Mouse (Mus musculus) heart, adult 2 months (tissue): Measurements from ENCODE around the gene Cenpj. TPM values are rescaled to one million over a fixed set of nuclear protein-coding genes. Genes with fewer than 3 reads are reported as not detected.

ENCODE experiments used
- DNase-seq, 2 experiments: peaks; one replicate each; pipeline ENCODE4 v3.0.0; 2021
- H3K27ac ChIP-seq: fragments of 200-600 bp; 2 replicates; pipeline ENCODE4 v1.8.1; 2022
- H3K27me3 ChIP-seq: fragments of 200-500 bp; 2 replicates; pipeline ENCODE4 v1.6.1; 2012; ENCODE audit warnings: mild to moderate bottlenecking, low read length, inconsistent platforms, mixed read lengths; ENCODE audit not compliant: control insufficient read depth, insufficient read depth
- H3K36me3 ChIP-seq: fragments of 200-500 bp; 2 replicates; pipeline ENCODE4 v1.6.1; 2012; ENCODE audit warnings: low read length, inconsistent platforms; ENCODE audit not compliant: control insufficient read depth, insufficient read depth
- H3K4me1 ChIP-seq: fragments of 200-500 bp; 2 replicates; pipeline ENCODE4 v1.6.1; 2011; ENCODE audit warnings: low read length; ENCODE audit not compliant: control insufficient read depth, insufficient read depth
- H3K4me3 ChIP-seq: fragments of 200-600 bp; 2 replicates; pipeline ENCODE4 v1.8.1; 2022
- H3K79me2 ChIP-seq: fragments of 200-500 bp; replicated peaks from 2 replicates; pipeline ENCODE4 v1.6.1; 2012; ENCODE audit warnings: mild to moderate bottlenecking, inconsistent platforms, low read length, moderate library complexity, mixed read lengths; ENCODE audit not compliant: control insufficient read depth, insufficient read depth
- H3K9ac ChIP-seq: fragments of 200-500 bp; 2 replicates; pipeline ENCODE4 v1.6.1; 2012; ENCODE audit warnings: low read depth, mild to moderate bottlenecking, control low read depth, inconsistent platforms, low read length, mixed read lengths
- CTCF ChIP-seq: fragments of 200-600 bp; IDR thresholded peaks from 2 replicates; pipeline ENCODE4 v1.8.1; 2022; ENCODE audit warnings: antibody characterized with exemption, mild to moderate bottlenecking, moderate library complexity
- EP300 ChIP-seq: fragments of 200-500 bp; IDR thresholded peaks from 2 replicates; pipeline ENCODE4 v1.6.1; 2011; ENCODE audit warnings: low read depth, low read length, control low read depth; ENCODE audit not compliant: insufficient read depth
- POLR2A ChIP-seq: fragments of 200-500 bp; IDR thresholded peaks from 2 replicates; pipeline ENCODE4 v1.6.1; 2011; ENCODE audit warnings: mild to moderate bottlenecking, low read depth, low read length, control low read depth; ENCODE audit not compliant: insufficient read depth
- WGBS: fragments of 180-500 bp; shearing (Covaris S2); methylation state at CpG from one replicate; pipeline ENCODE4 v1.1.7; 2018; 5-methylcytosine and 5-hydroxymethylcytosine counted together
- intact Hi-C: fragments of 180-260 bp; cut with DNase I; formaldehyde crosslinking; loops from one replicate; pipeline ENCODE4 v1.15.1; 2025
- polyA plus RNA-seq: library from polyadenylated mRNA; depleted of rRNA; stranded (reverse); fragments of >200 nt; gene quantifications from 2 replicates; pipeline ENCODE4 v1.2.3, GENCODE M21; 2012
- total RNA-seq, 2 experiments: library from RNA; stranded (reverse); gene quantifications; 2 replicates each; pipeline ENCODE4 v1.2.3; 2021

Gene Cenpj
- total and polyA plus RNA-seq, 3 experiments = 2.0 to 4.5 (median 3.2) TPM

- intact Hi-C loops = no loop called here
- Histone ChIP-seq H3K27ac (peak overlapping the region; percentile 49), H3K27me3 (no peaks in the 10 kb centered on the region), H3K36me3 (no peaks in the 10 kb centered on the region), H3K4me1 (no peaks in the 10 kb centered on the region), H3K79me2 (no peaks in the 10 kb centered on the region), H3K9ac (no peak overlapping the region), H3K4me3 (no peak overlapping the region)
- no peak for TF ChIP-seq CTCF
- TF ChIP-seq EP300 = no peak
- no peak for TF ChIP-seq POLR2A
- WGBS = 38% methylated on average over 7 of the region's 7 CpGs
- no peak for DNase-seq
Observed at GRCm38 (mm10) chr14:56567476-56567875, 7.7 kb downstream of the Cenpj start.

- intact Hi-C loops = no loop called here
- 90% methylated on average over 3 of the region's 3 CpGs for WGBS
Observed at GRCm38 (mm10) chr14:56559134-56559533, 16.1 kb downstream of the Cenpj start.

GRCm38 (mm10) chr14:56554716-56555115, 20.5 kb downstream of the Cenpj start:
- Histone ChIP-seq H3K4me1 (no peaks in the 10 kb centered on the region), H3K36me3 (no peaks in the 10 kb centered on the region), H3K79me2 (no peaks in the 10 kb centered on the region), H3K4me3 (no peak overlapping the region), H3K27me3 (no peaks in the 10 kb centered on the region), H3K9ac (no peak overlapping the region), H3K27ac (no peak overlapping the region)
- TF ChIP-seq EP300 (no peak), CTCF (no peak), POLR2A (no peak)
- DNase-seq = no peak
- WGBS = 93% methylated on average over 2 of the region's 2 CpGs
- intact Hi-C loops = no loop called here

More at GRCm38 (mm10) chr14:56559134-56559533, 16.1 kb downstream of the Cenpj start:
- H3K27me3 ChIP-seq = no peaks in the 10 kb centered on the region
- H3K36me3 ChIP-seq = no peaks in the 10 kb centered on the region
- no peak overlapping the region for H3K27ac ChIP-seq
- H3K4me3 ChIP-seq = no peak overlapping the region
- no peaks in the 10 kb centered on the region for H3K4me1 ChIP-seq
- H3K79me2 ChIP-seq = no peaks in the 10 kb centered on the region
- DNase-seq = no peak
- no peak overlapping the region for H3K9ac ChIP-seq
- no peak for TF ChIP-seq POLR2A
- TF ChIP-seq EP300 = no peak
- no peak for TF ChIP-seq CTCF

DNA sequence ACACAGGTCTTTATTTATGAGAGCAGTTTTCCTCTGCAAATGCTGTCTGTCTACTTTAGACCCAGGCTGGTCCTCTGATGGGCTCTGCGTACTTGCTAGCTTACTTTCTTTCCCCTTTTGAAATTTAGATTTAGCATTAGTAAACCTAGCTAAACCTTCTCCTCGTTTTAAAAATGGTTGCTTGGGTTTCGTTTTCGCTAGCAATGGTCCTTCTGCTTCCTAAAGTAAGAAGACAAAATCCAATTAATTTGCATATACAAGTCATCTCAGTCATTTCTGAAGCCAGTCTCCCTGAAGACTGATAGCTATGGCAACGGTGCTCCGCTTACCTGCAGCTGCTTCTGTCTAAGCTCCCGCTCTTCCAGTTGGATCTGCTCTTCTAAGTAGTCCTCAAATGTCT, 21.9 kb downstream of the Cenpj start:
- Histone ChIP-seq H3K4me3 (no peak overlapping the region), H3K36me3 (no peaks in the 10 kb centered on the region), H3K27me3 (no peaks in the 10 kb centered on the region), H3K9ac (no peak overlapping the region), H3K4me1 (no peaks in the 10 kb centered on the region), H3K79me2 (no peaks in the 10 kb centered on the region), H3K27ac (no peak overlapping the region)
- no peak for DNase-seq
- WGBS = 94% methylated on average over 7 of the region's 7 CpGs
- intact Hi-C loops = no loop called here
- TF ChIP-seq EP300 (no peak), POLR2A (no peak), CTCF (no peak)

GRCm38 (mm10) chr14:56552924-56553323, 22.3 kb downstream of the Cenpj start:
- H3K4me3 ChIP-seq = no peak overlapping the region
- H3K9ac ChIP-seq = no peak overlapping the region
- intact Hi-C loops = no loop called here
- no peaks in the 10 kb centered on the region for H3K27me3 ChIP-seq
- H3K27ac ChIP-seq = no peak overlapping the region
- no peak for TF ChIP-seq CTCF
- no peaks in the 10 kb centered on the region for H3K79me2 ChIP-seq
- no peaks in the 10 kb centered on the region for H3K36me3 ChIP-seq
- DNase-seq = no peak
- H3K4me1 ChIP-seq = no peaks in the 10 kb centered on the region
- 94% methylated on average over 6 of the region's 6 CpGs for WGBS

DNA sequence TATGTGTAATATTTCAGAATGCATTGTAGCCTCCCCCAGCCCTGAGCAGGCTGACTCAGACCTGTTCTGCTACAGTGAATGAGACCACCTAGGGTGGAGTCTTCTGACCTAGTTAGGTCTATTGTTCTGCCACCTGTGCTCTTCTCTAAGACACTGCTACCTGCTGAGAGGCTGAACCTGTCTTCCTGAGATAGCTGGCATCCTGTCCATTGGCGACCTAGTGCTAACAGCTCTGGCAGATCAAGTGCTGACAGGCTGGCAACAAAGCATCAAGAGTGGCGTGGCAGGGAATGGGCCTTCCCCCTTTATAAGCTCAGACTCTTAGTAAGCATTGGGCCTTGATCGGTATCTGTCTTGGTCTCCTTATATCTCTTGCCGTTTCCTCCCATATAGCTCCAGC, 24.3 kb downstream of the Cenpj start:
- DNase-seq = no peak
- Histone ChIP-seq H3K27ac (no peak overlapping the region), H3K27me3 (no peaks in the 10 kb centered on the region), H3K4me3 (no peak overlapping the region), H3K36me3 (no peaks in the 10 kb centered on the region), H3K79me2 (no peaks in the 10 kb centered on the region), H3K9ac (no peak overlapping the region), H3K4me1 (no peaks in the 10 kb centered on the region)
- intact Hi-C loops = no loop called here
- 83% methylated on average over 4 of the region's 4 CpGs for WGBS
- no peak for TF ChIP-seq EP300
- no peak for TF ChIP-seq POLR2A
- no peak for TF ChIP-seq CTCF

DNA sequence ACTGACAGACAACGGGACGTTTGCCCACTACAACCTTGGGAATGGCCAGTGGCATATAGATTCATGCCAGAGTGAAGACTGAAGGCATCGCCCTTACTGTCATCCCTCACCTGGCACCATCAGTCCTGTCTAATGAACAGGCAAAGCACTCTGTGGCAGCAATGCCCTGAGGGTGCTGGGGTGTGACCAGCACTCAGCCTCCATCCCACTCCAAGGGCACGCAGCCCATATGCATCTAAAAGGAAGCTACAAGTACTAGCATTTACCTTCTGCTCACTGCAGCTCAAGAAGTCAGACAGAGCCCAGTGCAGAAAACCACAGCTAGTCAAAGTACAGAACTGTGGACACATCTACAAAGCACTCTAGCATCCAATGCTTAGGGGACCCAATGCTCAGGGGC, 29.7 kb downstream of the Cenpj start:
- H3K27ac ChIP-seq = no peak overlapping the region
- no peaks in the 10 kb centered on the region for H3K4me1 ChIP-seq
- H3K9ac ChIP-seq = no peak overlapping the region
- WGBS = 96% methylated on average over 4 of the region's 4 CpGs
- H3K36me3 ChIP-seq = no peaks in the 10 kb centered on the region
- intact Hi-C loops = no loop called here
- no peak overlapping the region for H3K4me3 ChIP-seq
- DNase-seq = no peak
- H3K27me3 ChIP-seq = no peaks in the 10 kb centered on the region
- no peak for TF ChIP-seq POLR2A
- TF ChIP-seq CTCF = no peak
- TF ChIP-seq EP300 = no peak
- no peaks in the 10 kb centered on the region for H3K79me2 ChIP-seq
